10 mouse cellular contexts compared by ENCODE assay signal in genomic region chr11:102963855-102964546, GRCm38 (mm10). TPM values are rescaled to one million over a fixed set of nuclear protein-coding genes. Genes with fewer than 3 reads are reported as not detected.
DNase-seq lines count a peak whose midpoint lies in the region; ATAC-seq and TF ChIP-seq lines count a peak whose summit lies in the region.
"Had no signal": no experiment of that assay in that cellular context is flagged by ENCODE, and none has a peak within 500 bp of the region (broad histone marks: within the 10 kb centered on the region; RNA-seq: fewer than 3 reads in every experiment).

No protein-coding gene starts in this region.

- no peaks in the 10 kb centered on the region for H3K36me3 ChIP-seq in lung, embryonic 14.5 days (ENCODE audit: insufficient read depth)
- H3K36me3 ChIP-seq in forebrain, embryonic 11.5 days (ENCODE audit: control insufficient read depth, insufficient read depth, low read length) = no peaks in the 10 kb centered on the region
- H3K36me3 ChIP-seq in limb, embryonic 13.5 days = no peaks in the 10 kb centered on the region

- no peak for TF ChIP-seq CTCF in lung, embryonic 14.5 days (IDR thresholded peaks at IDR 0.05; ENCODE audit: low read depth)
- TF ChIP-seq CTCF in left cerebral cortex, adult 2 months (IDR thresholded peaks at IDR 0.05) = no peak

- H3K27ac ChIP-seq in lung, embryonic 14.5 days (ENCODE audit: low read depth) = no peak overlapping the region
- peak overlapping the region; percentile 84 for H3K27ac ChIP-seq in forebrain, embryonic 11.5 days (ENCODE audit: low read depth, low read length)
- peak overlapping the region; percentile 39; the same call in 1 of the 2 replicates for H3K27ac ChIP-seq in limb, embryonic 13.5 days
- no peak overlapping the region for H3K27ac ChIP-seq in left cerebral cortex, adult 2 months

- intact Hi-C loops in left cerebral cortex, adult 2 months (cut with DNase I) = no loop called here
- intact Hi-C loops in left cerebral cortex, postnatal 25 days (cut with DNase I) = no loop called here

- H3K4me1 ChIP-seq in lung, embryonic 14.5 days (ENCODE audit: insufficient read depth) = peaks cover 10% of the 10 kb centered on the region
- peaks cover 11% of the 10 kb centered on the region; the same call in 1 of the 2 replicates for H3K4me1 ChIP-seq in forebrain, embryonic 11.5 days (replicated peaks; ENCODE audit: control insufficient read depth, insufficient read depth, low read length)
- H3K4me1 ChIP-seq in limb, embryonic 13.5 days = peaks cover 23% of the 10 kb centered on the region

- WGBS in lung, embryonic 14.5 days = 26% methylated on average over 24 of the region's 24 CpGs
- WGBS in forebrain, embryonic 11.5 days = 13% methylated on average over 24 of the region's 24 CpGs
- 21% methylated on average over 24 of the region's 24 CpGs for WGBS in limb, embryonic 13.5 days

- no peak for ATAC-seq in lung, embryonic 14.5 days (ENCODE audit: insufficient read depth)
- ATAC-seq in forebrain, embryonic 11.5 days (replicated peaks; ENCODE audit: low FRiP score) = peak; percentile 48; the same call in 1 of the 2 replicates
- no peak for ATAC-seq in limb, embryonic 13.5 days (ENCODE audit: low FRiP score, low read depth)

- H3K27me3 ChIP-seq in lung, embryonic 14.5 days (ENCODE audit: insufficient read depth, low read length) = no peaks in the 10 kb centered on the region; the same call in 1 of the 2 replicates
- H3K27me3 ChIP-seq in forebrain, embryonic 11.5 days (ENCODE audit: control insufficient read depth, insufficient read depth, low read length) = no peaks in the 10 kb centered on the region
- H3K27me3 ChIP-seq in limb, embryonic 13.5 days = peaks cover 4% of the 10 kb centered on the region; the same call in 1 of the 2 replicates

- H3K4me2 ChIP-seq in lung, embryonic 14.5 days = peak overlapping the region; percentile 16
- peak overlapping the region; percentile 44 for H3K4me2 ChIP-seq in forebrain, embryonic 11.5 days (ENCODE audit: low read depth, low read length, severe bottlenecking)
- H3K4me2 ChIP-seq in limb, embryonic 13.5 days (replicated peaks) = peak overlapping the region; percentile 55

- 0 out of 2 replicates have a peak overlapping the region, but pooled peaks have one; percentile 5 for H3K9ac ChIP-seq in lung, embryonic 14.5 days
- peak overlapping the region; percentile 57 for H3K9ac ChIP-seq in forebrain, embryonic 11.5 days (ENCODE audit: low read length)
- H3K9ac ChIP-seq in limb, embryonic 13.5 days = peak overlapping the region; percentile 51; the same call in 1 of the 2 replicates

- peak; percentile 24 for DNase-seq in lung, embryonic 14.5 days
- no peak for DNase-seq in lung, postnatal 25 days (ENCODE audit: low spot score)
- DNase-seq in forebrain, embryonic 11.5 days (ENCODE audit: low spot score) = no peak
- peak; percentile 60 for DNase-seq in retina, postnatal 1 day
- DNase-seq in left cerebral cortex, adult 2 months (ENCODE audit: extremely low spot score in 1 of 2, low spot score in 2 of 2) = no peak
- DNase-seq in gastrocnemius, adult 18-20 months (ENCODE audit: low spot score) = no peak
- DNase-seq in left cerebral cortex, postnatal 25 days (ENCODE audit: low spot score in 2 of 2) = no peak
- DNase-seq: heart, postnatal 36 days had no signal

- H3K4me3 ChIP-seq in lung, embryonic 14.5 days (ENCODE audit: low read depth, low read length) = no peak overlapping the region
- no peak overlapping the region for H3K4me3 ChIP-seq in forebrain, embryonic 11.5 days (ENCODE audit: low read depth, low read length)
- H3K4me3 ChIP-seq in limb, embryonic 13.5 days = peak overlapping the region; percentile 16; the same call in 1 of the 2 replicates
- no peak overlapping the region for H3K4me3 ChIP-seq in left cerebral cortex, adult 2 months

- H3K9me3 ChIP-seq in lung, embryonic 14.5 days (ENCODE audit: low read depth, low read length) = no peaks in the 10 kb centered on the region
- H3K9me3 ChIP-seq in forebrain, embryonic 11.5 days (ENCODE audit: control insufficient read depth, low read length) = no peaks in the 10 kb centered on the region
- H3K9me3 ChIP-seq in limb, embryonic 13.5 days = no peaks in the 10 kb centered on the region

RNA-seq across cellular contexts. Expression of gene C1ql1, which starts 17.5 kb away (rescaled TPM):
- polyA plus RNA-seq in lung, embryonic 14.5 days (2014; fragmentation: Nextera tagmentation; extraction: Ambion mirVana) = 2.7 and 3.1 TPM in 2 replicates
- polyA plus RNA-seq in forebrain, embryonic 11.5 days (2014; fragmentation: Nextera tagmentation; extraction: Ambion mirVana) = 3.9 and 4.5 TPM in 2 replicates
- 1.4 and 1.7 TPM in 2 replicates for polyA plus RNA-seq in limb, embryonic 13.5 days (2015; fragmentation: Nextera tagmentation; extraction: Ambion mirVana)
- 10 to 100 TPM in 1 of 2 experiments, 1 to 10 TPM in 1; 9.3 to 14.0 TPM for total RNA-seq in left cerebral cortex, adult 2 months (2021)
- total RNA-seq in gastrocnemius, adult 18-20 months (2021) = not detected
- total RNA-seq in left cerebral cortex, postnatal 25 days (2021) = 10 to 100 TPM; 16.4 to 17.4 TPM
- total RNA-seq: heart, postnatal 36 days; MEL had no signal

RNA-seq across cellular contexts. Expression of gene Kif18b, which starts 39.1 kb away (rescaled TPM):
- polyA plus RNA-seq in lung, embryonic 14.5 days (2014; fragmentation: Nextera tagmentation; extraction: Ambion mirVana) = 11.7 and 13.3 TPM in 2 replicates
- polyA plus RNA-seq in forebrain, embryonic 11.5 days (2014; fragmentation: Nextera tagmentation; extraction: Ambion mirVana) = 13.0 and 13.3 TPM in 2 replicates
- polyA plus RNA-seq in limb, embryonic 13.5 days (2015; fragmentation: Nextera tagmentation; extraction: Ambion mirVana) = 10.8 and 11.0 TPM in 2 replicates
- total RNA-seq in left cerebral cortex, adult 2 months (2021) = not detected
- total RNA-seq in gastrocnemius, adult 18-20 months (2021) = not detected
- total RNA-seq in left cerebral cortex, postnatal 25 days (2021) = under 1 TPM; 0.28 to 0.41 TPM

Comparison
In these comparisons a context has a peak if more than half of its experiments do, and no peak if none do; other contexts are left out.
1. DNase-seq: peak in lung, embryonic 14.5 days (single experiment) and retina, postnatal 1 day (single experiment); none in lung, postnatal 25 days (single experiment), forebrain, embryonic 11.5 days (single experiment), left cerebral cortex, adult 2 months (0 of 2), gastrocnemius, adult 18-20 months (single experiment) and left cerebral cortex, postnatal 25 days (0 of 2).
2. H3K27ac ChIP-seq: peak in forebrain, embryonic 11.5 days (single experiment) and limb, embryonic 13.5 days (single experiment); none in lung, embryonic 14.5 days (single experiment) and left cerebral cortex, adult 2 months (single experiment).
3. H3K9ac ChIP-seq: peak in every context shown above with its lines; median percentile 57 in forebrain, embryonic 11.5 days; 51 in limb, embryonic 13.5 days; 5 in lung, embryonic 14.5 days.
4. RNA of gene C1ql1, which starts 17.5 kb away (total RNA-seq): 16.4 to 17.4 TPM in left cerebral cortex, postnatal 25 days and 9.3 to 14.0 TPM in left cerebral cortex, adult 2 months; not detected in gastrocnemius, adult 18-20 months; every median in the first group is over 10 times any median in the second.
5. Peak in every context shown above with its lines, with median percentiles within 50 percentile points of each other: H3K4me2 ChIP-seq.